Mouse (Mus musculus): ENCODE results near the gene Prr12. TPM values are rescaled to one million over a fixed set of nuclear protein-coding genes. Genes with fewer than 3 reads are reported as not detected.

Gene Prr12
- polyA plus RNA-seq, 1 experiment from 2014 or later, result 17.7 TPM

GRCm38 (mm10) chr7:45050945-45051600 is 1.6 kb downstream of the Prr12 start:
- H3K27ac ChIP-seq, result no peak overlapping the region

GRCm38 (mm10) chr7:45048923-45049657 is 3.6 kb downstream of the Prr12 start:
- Histone ChIP-seq H3K36me3 (ENCODE audit: inconsistent target) (peaks cover 21% of the 10 kb centered on the region), H3K4me3 (ENCODE audit: inconsistent target) (no peak overlapping the region), H3K27ac (no peak overlapping the region), H3K79me2 (ENCODE audit: inconsistent target) (peaks cover 74% of the 10 kb centered on the region)
- WGBS (ENCODE audit: missing documents), result 96% methylated on average over 21 of the region's 23 CpGs

More at GRCm38 (mm10) chr7:45050945-45051600, 1.6 kb downstream of the Prr12 start:
- Histone ChIP-seq H3K79me2 (ENCODE audit: inconsistent target) (peaks cover 64% of the 10 kb centered on the region), H3K36me3 (ENCODE audit: inconsistent target) (peaks cover 7% of the 10 kb centered on the region; the same call in 1 of the 2 replicates), H3K4me3 (ENCODE audit: inconsistent target) (no peak overlapping the region)
- 74% methylated on average over 16 of the region's 16 CpGs for WGBS (ENCODE audit: missing documents)

GRCm38 (mm10) chr7:45048001-45048890 is 4.4 kb downstream of the Prr12 start:
- H3K79me2 ChIP-seq (ENCODE audit: inconsistent target), result peaks cover 81% of the 10 kb centered on the region
- peaks cover 27% of the 10 kb centered on the region for H3K36me3 ChIP-seq (ENCODE audit: inconsistent target)
- no peak overlapping the region for H3K4me3 ChIP-seq (ENCODE audit: inconsistent target)
- WGBS (ENCODE audit: missing documents), result 93% methylated on average over 25 of the region's 38 CpGs
- H3K27ac ChIP-seq, result no peak overlapping the region

- no peak overlapping the region for H3K27ac ChIP-seq
- H3K4me3 ChIP-seq (ENCODE audit: inconsistent target), result no peak overlapping the region
- peaks cover 35% of the 10 kb centered on the region for H3K36me3 ChIP-seq (ENCODE audit: inconsistent target)
- WGBS (ENCODE audit: missing documents), result over 99% methylated on average over 14 of the region's 14 CpGs
- peaks cover 84% of the 10 kb centered on the region for H3K79me2 ChIP-seq (ENCODE audit: inconsistent target)
Measured at GRCm38 (mm10) chr7:45047491-45047890, 5.2 kb downstream of the Prr12 start.

- Histone ChIP-seq H3K27ac (no peak overlapping the region), H3K79me2 (ENCODE audit: inconsistent target) (peaks cover 84% of the 10 kb centered on the region), H3K36me3 (ENCODE audit: inconsistent target) (peaks cover 41% of the 10 kb centered on the region), H3K4me3 (ENCODE audit: inconsistent target) (no peak overlapping the region)
- WGBS (ENCODE audit: missing documents), result 93% methylated on average over 21 of the region's 26 CpGs
Measured at GRCm38 (mm10) chr7:45046853-45047350, 5.8 kb downstream of the Prr12 start.

- Histone ChIP-seq H3K79me2 (ENCODE audit: inconsistent target) (peaks cover 84% of the 10 kb centered on the region), H3K36me3 (ENCODE audit: inconsistent target) (peaks cover 52% of the 10 kb centered on the region), H3K4me3 (ENCODE audit: inconsistent target) (no peak overlapping the region), H3K27ac (no peak overlapping the region)
- WGBS (ENCODE audit: missing documents), result 95% methylated on average over 13 of the region's 22 CpGs
Measured at GRCm38 (mm10) chr7:45045741-45046140, 6.9 kb downstream of the Prr12 start.

DNA sequence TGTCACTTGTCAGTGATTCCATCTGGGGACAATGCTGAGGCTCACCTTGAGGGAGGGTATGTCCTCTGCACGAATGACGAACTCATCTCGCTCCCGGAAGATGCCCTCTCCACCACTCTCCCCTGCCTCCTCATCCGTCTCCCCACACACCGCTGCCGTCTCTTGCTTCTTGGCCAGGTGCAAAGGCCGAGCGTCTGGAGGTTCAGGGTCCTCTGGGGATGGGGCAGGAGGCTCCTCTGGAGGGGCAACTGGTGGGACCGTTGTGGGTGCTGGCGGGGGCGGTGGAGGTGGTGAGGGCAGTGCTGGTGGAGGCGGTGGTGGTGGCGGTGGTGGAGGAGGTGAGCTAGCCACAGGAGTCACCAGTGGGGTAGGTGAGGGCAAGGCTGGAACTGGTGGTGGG is 9.4 kb downstream of the Prr12 start:
- peaks cover 70% of the 10 kb centered on the region; the same call in 1 of the 2 replicates for H3K79me2 ChIP-seq (ENCODE audit: inconsistent target)
- 95% methylated on average over 12 of the region's 14 CpGs for WGBS (ENCODE audit: missing documents)
- H3K27ac ChIP-seq, result no peak overlapping the region
- no peak overlapping the region for H3K4me3 ChIP-seq (ENCODE audit: inconsistent target)
- peaks cover 55% of the 10 kb centered on the region for H3K36me3 ChIP-seq (ENCODE audit: inconsistent target)

- Histone ChIP-seq H3K27ac (no peak overlapping the region), H3K4me3 (ENCODE audit: inconsistent target) (no peak overlapping the region), H3K79me2 (ENCODE audit: inconsistent target) (peaks cover 76% of the 10 kb centered on the region; the same call in 1 of the 2 replicates), H3K36me3 (ENCODE audit: inconsistent target) (peaks cover 57% of the 10 kb centered on the region)
- 91% methylated on average over 9 of the region's 9 CpGs for WGBS (ENCODE audit: missing documents)
Measured at GRCm38 (mm10) chr7:45040851-45041250, 11.8 kb downstream of the Prr12 start.

DNA sequence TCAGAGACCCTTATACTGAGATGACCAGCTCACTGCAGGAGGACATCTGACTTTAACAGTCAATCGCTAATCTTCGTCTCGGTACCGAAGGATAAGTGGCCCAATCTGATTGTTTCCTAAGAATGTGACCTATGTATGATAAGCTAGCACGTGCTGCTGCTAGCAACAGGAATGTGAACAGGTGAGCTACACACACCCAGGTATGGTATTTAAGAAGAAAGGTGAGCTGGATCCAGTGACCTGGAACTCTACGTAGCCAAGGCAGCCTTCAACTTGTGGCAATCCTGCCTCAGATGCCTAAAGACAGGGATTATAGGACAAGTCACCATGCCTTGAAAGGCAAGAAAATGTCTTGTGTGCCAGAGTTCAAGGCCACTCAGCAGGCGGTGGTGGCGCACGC is 14.3 kb downstream of the Prr12 start:
- Histone ChIP-seq H3K79me2 (ENCODE audit: inconsistent target) (peaks cover 60% of the 10 kb centered on the region; the same call in 1 of the 2 replicates), H3K36me3 (ENCODE audit: inconsistent target) (peaks cover 63% of the 10 kb centered on the region), H3K4me3 (ENCODE audit: inconsistent target) (no peak overlapping the region), H3K27ac (no peak overlapping the region)
- WGBS (ENCODE audit: missing documents), result 99% methylated on average over 9 of the region's 9 CpGs

DNA sequence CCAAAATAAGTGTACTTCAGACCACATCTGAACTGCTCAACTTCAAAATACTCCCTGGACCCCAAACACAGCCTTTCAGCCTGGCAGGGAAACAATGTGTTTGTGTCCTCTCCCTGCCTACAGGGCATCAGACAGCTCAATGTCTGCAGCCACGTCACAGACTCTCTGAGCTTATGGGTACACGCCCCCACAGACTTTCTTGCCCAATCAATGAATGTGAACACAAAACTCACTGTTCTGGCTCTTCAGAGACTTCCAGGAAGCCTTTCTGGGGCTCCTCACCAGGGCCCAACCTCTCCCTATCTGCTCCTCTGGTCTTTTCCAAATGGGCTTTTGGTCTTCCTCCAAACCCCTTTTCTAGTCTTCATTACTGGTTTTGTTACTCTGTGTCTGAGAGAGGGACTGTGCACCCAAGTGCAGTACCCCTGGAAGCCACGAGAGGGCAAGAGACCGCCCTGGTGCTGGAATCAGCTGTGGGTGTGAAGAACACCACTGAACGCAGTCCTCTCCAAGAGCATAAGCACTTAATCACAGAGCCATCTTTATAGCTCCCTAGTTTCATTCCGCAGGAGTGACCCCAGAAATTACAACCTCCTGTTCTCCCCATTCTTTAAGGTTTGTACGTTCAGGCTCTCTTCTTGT is 14.8 kb downstream of the Prr12 start:
- Histone ChIP-seq H3K79me2 (ENCODE audit: inconsistent target) (peaks cover 55% of the 10 kb centered on the region; the same call in 1 of the 2 replicates), H3K36me3 (ENCODE audit: inconsistent target) (peaks cover 63% of the 10 kb centered on the region), H3K27ac (no peak overlapping the region), H3K4me3 (ENCODE audit: inconsistent target) (no peak overlapping the region)
- 68% methylated on average over 7 of the region's 7 CpGs for WGBS (ENCODE audit: missing documents)

DNA sequence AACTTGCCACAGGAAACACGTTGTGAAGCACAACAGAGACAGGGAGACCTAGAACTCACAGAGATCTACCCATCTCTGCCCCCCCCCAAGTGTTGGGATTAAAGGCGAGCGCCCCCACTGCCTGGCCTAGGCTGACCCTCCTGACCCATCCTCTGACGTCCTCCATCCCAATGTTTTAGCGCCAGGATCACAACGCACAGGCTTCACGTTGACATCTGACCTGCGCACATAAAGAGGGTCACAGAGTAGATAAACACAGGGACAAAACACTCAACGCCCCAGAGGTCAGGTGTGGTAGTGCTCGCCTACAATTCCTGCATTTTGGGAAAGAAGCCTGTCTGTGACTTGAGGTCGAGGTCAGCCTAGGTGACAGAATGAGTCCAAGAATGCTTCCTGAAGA is 16.0 kb downstream of the Prr12 start:
- 96% methylated on average over 11 of the region's 11 CpGs for WGBS (ENCODE audit: missing documents)
- Histone ChIP-seq H3K36me3 (ENCODE audit: inconsistent target) (peaks cover 61% of the 10 kb centered on the region), H3K4me3 (ENCODE audit: inconsistent target) (no peak overlapping the region), H3K79me2 (ENCODE audit: inconsistent target) (peaks cover 44% of the 10 kb centered on the region; the same call in 1 of the 2 replicates), H3K27ac (no peak overlapping the region)

DNA sequence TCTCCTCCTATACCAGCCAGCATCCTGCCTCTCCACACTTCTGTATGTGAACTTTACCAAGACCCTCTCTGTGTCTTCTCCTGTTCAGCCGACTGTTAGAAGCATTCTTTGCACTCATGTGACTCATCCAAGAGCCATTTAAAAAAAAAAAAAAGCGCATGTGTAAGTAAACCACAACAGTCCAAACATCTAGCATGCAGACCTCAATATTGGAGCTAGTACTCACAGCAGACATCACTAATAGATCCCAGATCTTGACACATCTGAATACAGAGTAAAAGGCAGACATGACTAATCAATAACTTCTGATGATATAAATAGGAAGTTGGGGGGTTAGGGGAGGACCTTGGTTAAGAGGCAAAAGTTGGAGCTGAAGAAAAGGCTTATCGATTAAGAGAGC is 17.1 kb downstream of the Prr12 start:
- Histone ChIP-seq H3K79me2 (ENCODE audit: inconsistent target) (peaks cover 33% of the 10 kb centered on the region; the same call in 1 of the 2 replicates), H3K27ac (no peak overlapping the region), H3K4me3 (ENCODE audit: inconsistent target) (no peak overlapping the region), H3K36me3 (ENCODE audit: inconsistent target) (peaks cover 62% of the 10 kb centered on the region)
- WGBS (ENCODE audit: missing documents), result 65% methylated on average over 3 of the region's 3 CpGs

- 96% methylated on average over 15 of the region's 19 CpGs for WGBS (ENCODE audit: missing documents)
- Histone ChIP-seq H3K79me2 (ENCODE audit: inconsistent target) (peaks cover 26% of the 10 kb centered on the region; the same call in 1 of the 2 replicates), H3K4me3 (ENCODE audit: inconsistent target) (no peak overlapping the region), H3K27ac (no peak overlapping the region), H3K36me3 (ENCODE audit: inconsistent target) (peaks cover 67% of the 10 kb centered on the region)
Measured at GRCm38 (mm10) chr7:45033722-45034359, 18.8 kb downstream of the Prr12 start.
